Mouse (Mus musculus): ENCODE results near the gene Smarcc1. TPM values are rescaled to one million over a fixed set of nuclear protein-coding genes. Genes with fewer than 3 reads are reported as not detected.

Gene Smarcc1
- total and polyA plus RNA-seq, 3 experiments = 35.5 to 488 (median 79.0) TPM

DNA sequence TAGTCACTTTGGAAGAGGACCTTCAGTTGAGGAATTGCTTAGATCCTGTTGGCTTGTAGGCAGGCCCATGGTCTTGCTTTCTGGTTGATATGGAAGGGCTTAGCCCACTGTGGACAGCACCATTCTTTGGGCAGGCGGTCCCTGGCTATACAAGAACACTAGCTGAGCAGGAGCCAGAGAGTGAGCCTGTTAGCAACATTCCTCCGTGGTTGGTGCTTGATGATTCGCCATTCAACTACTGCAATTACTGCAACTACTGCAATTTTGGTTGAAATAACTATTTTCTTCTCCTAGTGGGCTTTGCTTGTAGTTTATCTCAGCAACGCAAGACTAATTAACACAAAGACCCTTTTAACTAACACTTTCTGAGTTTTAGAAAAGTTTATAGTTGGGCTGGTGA lies 108.7 kb downstream of the Smarcc1 start:
- Histone ChIP-seq H3K9ac (ENCODE audit: control insufficient read depth, low read depth, low read length, poor library complexity, severe bottlenecking) (no peak overlapping the region), H3K4me3 (ENCODE audit: control insufficient read depth in 1 of 2, insufficient read depth in 1 of 2, low read depth in 2 of 2, low read length in 2 of 2) (no peak overlapping the region), H3K4me1 (ENCODE audit: control insufficient read depth in 1 of 2, insufficient read depth in 2 of 2, low read length in 2 of 2) (no peaks in the 10 kb centered on the region), H3K9me3 (replicated peaks; ENCODE audit: insufficient read depth, low read length) (no peaks in the 10 kb centered on the region), H3K36me3 (ENCODE audit: control insufficient read depth in 1 of 2, insufficient read depth in 2 of 2, low read length in 2 of 2) (peaks cover 0 to 29% of the 10 kb centered on the region in 2 experiments; a peak in 2 of 4 replicates), H3K79me2 (ENCODE audit: control insufficient read depth, insufficient read depth, low read length, poor library complexity) (no peaks in the 10 kb centered on the region), H3K27ac (ENCODE audit: control insufficient read depth, low read depth, low read length) (no peak overlapping the region), H3K27me3 (ENCODE audit: control insufficient read depth in 1 of 2, insufficient read depth in 2 of 2, low read length in 2 of 2) (no peaks in the 10 kb centered on the region)
- TF ChIP-seq ZC3H11A (IDR thresholded peaks at IDR 0.05; ENCODE audit: low read depth, low read length) = no peak
- TF ChIP-seq SIN3A (IDR thresholded peaks at IDR 0.05; ENCODE audit: low read length) = no peak
- no peak for TF ChIP-seq CTCF (IDR thresholded peaks at IDR 0.05 in 2 of 3, conservative IDR thresholded peaks at IDR 0.05 in 1 of 3; ENCODE audit: control insufficient read depth in 1 of 3, insufficient read depth in 1 of 3, low read depth in 2 of 3, low read length in 3 of 3, poor library complexity in 1 of 3, severe bottlenecking in 1 of 3)
- TF ChIP-seq CHD1 (IDR thresholded peaks at IDR 0.05; ENCODE audit: low read depth, low read length) = no peak
- no peak for TF ChIP-seq MYB (IDR thresholded peaks at IDR 0.05; ENCODE audit: low read depth, low read length)
- no peak for TF ChIP-seq MAZ (IDR thresholded peaks at IDR 0.05; ENCODE audit: low read depth, low read length)
- TF ChIP-seq KAT2A (conservative IDR thresholded peaks at IDR 0.05; ENCODE audit: low read depth, low read length) = no peak
- no peak for TF ChIP-seq NRF1 (IDR thresholded peaks at IDR 0.05; ENCODE audit: insufficient read depth, low read depth, low read length, poor library complexity, severe bottlenecking)
- TF ChIP-seq MEF2A (IDR thresholded peaks at IDR 0.05; ENCODE audit: extremely low read depth, insufficient replicate concordance, low read depth, low read length, poor library complexity, severe bottlenecking) = no peak
- no peak for TF ChIP-seq HCFC1 (IDR thresholded peaks at IDR 0.05; ENCODE audit: low read depth, low read length)
- no peak for TF ChIP-seq TCF12 (IDR thresholded peaks at IDR 0.05; ENCODE audit: low read depth, low read length)
- no peak for TF ChIP-seq USF1 (IDR thresholded peaks at IDR 0.05; ENCODE audit: low read depth, low read length)
- TF ChIP-seq ZNF384 (IDR thresholded peaks at IDR 0.05; ENCODE audit: low read depth, low read length) = no peak
- no peak for TF ChIP-seq MAFK (IDR thresholded peaks at IDR 0.05; ENCODE audit: borderline replicate concordance, low read depth, low read length)
- TF ChIP-seq USF2 (IDR thresholded peaks at IDR 0.05; ENCODE audit: borderline replicate concordance in 1 of 2, insufficient read depth in 1 of 2, low read depth in 1 of 2, low read length in 2 of 2) = no peak
- no peak for TF ChIP-seq POLR2AphosphoS5 (IDR thresholded peaks at IDR 0.05; ENCODE audit: borderline replicate concordance, low read depth, low read length)
- no peak for TF ChIP-seq GABPA (IDR thresholded peaks at IDR 0.05; ENCODE audit: low read depth, low read length)
- DNase-seq (ENCODE audit: low read depth, low spot score) = no peak

DNA sequence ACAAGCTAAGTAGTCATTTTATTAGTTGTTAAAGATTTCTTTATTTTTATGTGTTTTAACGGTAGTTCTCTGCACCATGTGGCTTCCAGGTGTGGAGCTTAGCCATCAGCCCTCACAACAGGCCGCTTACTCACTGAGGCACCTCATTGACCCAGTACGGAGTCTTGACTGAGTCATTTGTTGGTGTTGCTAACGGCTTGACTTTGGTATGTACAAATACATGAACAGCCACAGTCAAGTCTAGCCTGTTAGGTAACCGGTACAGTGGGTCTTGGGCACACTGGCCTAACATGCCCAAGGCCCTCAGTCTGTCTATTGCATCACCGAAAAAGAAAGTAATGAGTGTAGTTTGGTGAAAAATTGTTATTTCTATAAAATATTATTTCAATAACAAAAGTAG lies 111.2 kb downstream of the Smarcc1 start:
- peaks cover 0 to 28% of the 10 kb centered on the region in 2 experiments; a peak in 2 of 4 replicates for H3K36me3 ChIP-seq (ENCODE audit: control insufficient read depth in 1 of 2, insufficient read depth in 2 of 2, low read length in 2 of 2)
- TF ChIP-seq ZKSCAN1 (IDR thresholded peaks at IDR 0.05; ENCODE audit: low read depth, low read length) (no peak), BHLHE40 (IDR thresholded peaks at IDR 0.05; ENCODE audit: borderline replicate concordance, low read depth, low read length) (no peak), MYC (IDR thresholded peaks at IDR 0.05; ENCODE audit: low read depth, low read length) (no peak), POLR2A (IDR thresholded peaks at IDR 0.05; ENCODE audit: control insufficient read depth in 1 of 2, insufficient read depth in 1 of 2, low read depth in 1 of 2, low read length in 2 of 2, poor library complexity in 1 of 2) (no peak), MAFK (IDR thresholded peaks at IDR 0.05; ENCODE audit: borderline replicate concordance, low read depth, low read length) (no peak), UBTF (IDR thresholded peaks at IDR 0.05; ENCODE audit: borderline replicate concordance, insufficient read depth, low read depth, low read length) (no peak), MAZ (IDR thresholded peaks at IDR 0.05; ENCODE audit: low read depth, low read length) (no peak), GABPA (IDR thresholded peaks at IDR 0.05; ENCODE audit: low read depth, low read length) (no peak)
- H3K4me1 ChIP-seq (ENCODE audit: control insufficient read depth in 1 of 2, insufficient read depth in 2 of 2, low read length in 2 of 2) = no peaks in the 10 kb centered on the region
- no peak overlapping the region for H3K4me3 ChIP-seq (ENCODE audit: control insufficient read depth in 1 of 2, insufficient read depth in 1 of 2, low read depth in 2 of 2, low read length in 2 of 2)
- no peaks in the 10 kb centered on the region for H3K79me2 ChIP-seq (ENCODE audit: control insufficient read depth, insufficient read depth, low read length, poor library complexity)
- H3K9ac ChIP-seq (ENCODE audit: control insufficient read depth, low read depth, low read length, poor library complexity, severe bottlenecking) = no peak overlapping the region
- no peak overlapping the region for H3K27ac ChIP-seq (ENCODE audit: control insufficient read depth, low read depth, low read length)
- no peak for DNase-seq (ENCODE audit: low read depth, low spot score)
- H3K27me3 ChIP-seq (ENCODE audit: control insufficient read depth in 1 of 2, insufficient read depth in 2 of 2, low read length in 2 of 2) = no peaks in the 10 kb centered on the region
- H3K9me3 ChIP-seq (replicated peaks; ENCODE audit: insufficient read depth, low read length) = no peaks in the 10 kb centered on the region
